Mouse (Mus musculus): ENCODE measurements at regions not wholly inside any gene's neighbourhood (a gene's known extent, or its start where the extent isn't known, plus 50 kb on each side); places are given as distances from the start of the nearest gene placed in this dataset.

- H3K4me3 ChIP-seq (ENCODE audit: insufficient read depth, low read length): no peak overlapping the region
- H3K27ac ChIP-seq (ENCODE audit: insufficient read depth, low read length): no peak overlapping the region
- no peaks in the 10 kb centered on the region for H3K4me1 ChIP-seq (ENCODE audit: control insufficient read depth, insufficient read depth, low read length)
- TF ChIP-seq POLR2A (IDR thresholded peaks at IDR 0.05; ENCODE audit: extremely low read depth, insufficient read depth, low read length) (no peak), CTCF (IDR thresholded peaks at IDR 0.05; ENCODE audit: extremely low read depth, insufficient read depth, low read length) (no peak)
Measured at GRCm38 (mm10) chr12:46025266-46025665, 793.5 kb downstream of the Nova1 start.

GRCm38 (mm10) chr12:46021546-46021910 lies 797.2 kb downstream of the Nova1 start:
- Histone ChIP-seq H3K27ac (ENCODE audit: insufficient read depth, low read length) (no peak overlapping the region), H3K4me1 (ENCODE audit: control insufficient read depth, insufficient read depth, low read length) (no peaks in the 10 kb centered on the region), H3K4me3 (ENCODE audit: insufficient read depth, low read length) (no peak overlapping the region)
- TF ChIP-seq POLR2A (IDR thresholded peaks at IDR 0.05; ENCODE audit: extremely low read depth, insufficient read depth, low read length) (no peak), CTCF (IDR thresholded peaks at IDR 0.05; ENCODE audit: extremely low read depth, insufficient read depth, low read length) (no peak)

- H3K4me3 ChIP-seq (ENCODE audit: insufficient read depth, low read length): no peak overlapping the region
- no peaks in the 10 kb centered on the region for H3K4me1 ChIP-seq (ENCODE audit: control insufficient read depth, insufficient read depth, low read length)
- TF ChIP-seq CTCF (IDR thresholded peaks at IDR 0.05; ENCODE audit: extremely low read depth, insufficient read depth, low read length): no peak
- no peak for TF ChIP-seq POLR2A (IDR thresholded peaks at IDR 0.05; ENCODE audit: extremely low read depth, insufficient read depth, low read length)
- H3K27ac ChIP-seq (ENCODE audit: insufficient read depth, low read length): no peak overlapping the region
Measured at GRCm38 (mm10) chr12:46020835-46021545, 797.7 kb downstream of the Nova1 start.

GRCm38 (mm10) chr12:45977691-45978414 lies 840.9 kb downstream of the Nova1 start:
- Histone ChIP-seq H3K27ac (ENCODE audit: insufficient read depth, low read length) (no peak overlapping the region), H3K4me1 (ENCODE audit: control insufficient read depth, insufficient read depth, low read length) (no peaks in the 10 kb centered on the region), H3K4me3 (ENCODE audit: insufficient read depth, low read length) (no peak overlapping the region)
- TF ChIP-seq CTCF (IDR thresholded peaks at IDR 0.05; ENCODE audit: extremely low read depth, insufficient read depth, low read length) (no peak), POLR2A (IDR thresholded peaks at IDR 0.05; ENCODE audit: extremely low read depth, insufficient read depth, low read length) (no peak)

GRCm38 (mm10) chr12:45975780-45976179 lies 842.9 kb downstream of the Nova1 start:
- no peak overlapping the region for H3K4me3 ChIP-seq (ENCODE audit: insufficient read depth, low read length)
- no peaks in the 10 kb centered on the region for H3K4me1 ChIP-seq (ENCODE audit: control insufficient read depth, insufficient read depth, low read length)
- no peak overlapping the region for H3K27ac ChIP-seq (ENCODE audit: insufficient read depth, low read length)
- no peak for TF ChIP-seq POLR2A (IDR thresholded peaks at IDR 0.05; ENCODE audit: extremely low read depth, insufficient read depth, low read length)
- TF ChIP-seq CTCF (IDR thresholded peaks at IDR 0.05; ENCODE audit: extremely low read depth, insufficient read depth, low read length): no peak

GRCm38 (mm10) chr12:45970472-45970871 lies 848.3 kb downstream of the Nova1 start:
- H3K4me3 ChIP-seq (ENCODE audit: insufficient read depth, low read length): no peak overlapping the region
- TF ChIP-seq CTCF (IDR thresholded peaks at IDR 0.05; ENCODE audit: extremely low read depth, insufficient read depth, low read length) (no peak), POLR2A (IDR thresholded peaks at IDR 0.05; ENCODE audit: extremely low read depth, insufficient read depth, low read length) (no peak)
- H3K4me1 ChIP-seq (ENCODE audit: control insufficient read depth, insufficient read depth, low read length): no peaks in the 10 kb centered on the region
- no peak overlapping the region for H3K27ac ChIP-seq (ENCODE audit: insufficient read depth, low read length)

- H3K4me3 ChIP-seq (ENCODE audit: insufficient read depth, low read length): no peak overlapping the region
- TF ChIP-seq CTCF (IDR thresholded peaks at IDR 0.05; ENCODE audit: extremely low read depth, insufficient read depth, low read length) (no peak), POLR2A (IDR thresholded peaks at IDR 0.05; ENCODE audit: extremely low read depth, insufficient read depth, low read length) (no peak)
- no peak overlapping the region for H3K27ac ChIP-seq (ENCODE audit: insufficient read depth, low read length)
- H3K4me1 ChIP-seq (ENCODE audit: control insufficient read depth, insufficient read depth, low read length): no peaks in the 10 kb centered on the region
Measured at GRCm38 (mm10) chr12:45969881-45970280, 848.8 kb downstream of the Nova1 start.

GRCm38 (mm10) chr12:45946918-45947317 lies 871.8 kb downstream of the Nova1 start:
- Histone ChIP-seq H3K4me1 (ENCODE audit: control insufficient read depth, insufficient read depth, low read length) (no peaks in the 10 kb centered on the region), H3K4me3 (ENCODE audit: insufficient read depth, low read length) (no peak overlapping the region), H3K27ac (ENCODE audit: insufficient read depth, low read length) (no peak overlapping the region)
- TF ChIP-seq POLR2A (IDR thresholded peaks at IDR 0.05; ENCODE audit: extremely low read depth, insufficient read depth, low read length): no peak
- TF ChIP-seq CTCF (IDR thresholded peaks at IDR 0.05; ENCODE audit: extremely low read depth, insufficient read depth, low read length): no peak

- no peak overlapping the region for H3K4me3 ChIP-seq (ENCODE audit: insufficient read depth, low read length)
- TF ChIP-seq CTCF (IDR thresholded peaks at IDR 0.05; ENCODE audit: extremely low read depth, insufficient read depth, low read length): no peak
- no peak for TF ChIP-seq POLR2A (IDR thresholded peaks at IDR 0.05; ENCODE audit: extremely low read depth, insufficient read depth, low read length)
- H3K4me1 ChIP-seq (ENCODE audit: control insufficient read depth, insufficient read depth, low read length): no peaks in the 10 kb centered on the region
- H3K27ac ChIP-seq (ENCODE audit: insufficient read depth, low read length): no peak overlapping the region
Measured at GRCm38 (mm10) chr12:45944464-45944863, 870.0 kb upstream of the Stxbp6 start.

- Histone ChIP-seq H3K4me3 (ENCODE audit: insufficient read depth, low read length) (no peak overlapping the region), H3K27ac (ENCODE audit: insufficient read depth, low read length) (no peak overlapping the region), H3K4me1 (ENCODE audit: control insufficient read depth, insufficient read depth, low read length) (no peaks in the 10 kb centered on the region)
- no peak for TF ChIP-seq POLR2A (IDR thresholded peaks at IDR 0.05; ENCODE audit: extremely low read depth, insufficient read depth, low read length)
- no peak for TF ChIP-seq CTCF (IDR thresholded peaks at IDR 0.05; ENCODE audit: extremely low read depth, insufficient read depth, low read length)
Measured at GRCm38 (mm10) chr12:45942402-45942801, 867.9 kb upstream of the Stxbp6 start.

Measured in cortical plate, adult 2 months (tissue).